Mouse (Mus musculus) heart, adult 2 months (tissue): ENCODE results near the gene Hagh. TPM values are rescaled to one million over a fixed set of nuclear protein-coding genes. Genes with fewer than 3 reads are reported as not detected.
A peak's percentile ranks its signal among the peaks of the same experiment; 100 is the strongest.

Source experiments
- DNase-seq, 2 experiments: peaks; one replicate each; pipeline ENCODE4 v3.0.0; 2021
- H3K27ac ChIP-seq: fragments of 200-600 bp; 2 replicates; pipeline ENCODE4 v1.8.1; 2022
- H3K27me3 ChIP-seq: fragments of 200-500 bp; 2 replicates; pipeline ENCODE4 v1.6.1; 2012; ENCODE audit warnings: mild to moderate bottlenecking, low read length, inconsistent platforms, mixed read lengths; ENCODE audit not compliant: control insufficient read depth, insufficient read depth
- H3K36me3 ChIP-seq: fragments of 200-500 bp; 2 replicates; pipeline ENCODE4 v1.6.1; 2012; ENCODE audit warnings: low read length, inconsistent platforms; ENCODE audit not compliant: control insufficient read depth, insufficient read depth
- H3K4me1 ChIP-seq: fragments of 200-500 bp; 2 replicates; pipeline ENCODE4 v1.6.1; 2011; ENCODE audit warnings: low read length; ENCODE audit not compliant: control insufficient read depth, insufficient read depth
- H3K4me3 ChIP-seq: fragments of 200-600 bp; 2 replicates; pipeline ENCODE4 v1.8.1; 2022
- H3K79me2 ChIP-seq: fragments of 200-500 bp; replicated peaks from 2 replicates; pipeline ENCODE4 v1.6.1; 2012; ENCODE audit warnings: mild to moderate bottlenecking, inconsistent platforms, low read length, moderate library complexity, mixed read lengths; ENCODE audit not compliant: control insufficient read depth, insufficient read depth
- H3K9ac ChIP-seq: fragments of 200-500 bp; 2 replicates; pipeline ENCODE4 v1.6.1; 2012; ENCODE audit warnings: low read depth, mild to moderate bottlenecking, control low read depth, inconsistent platforms, low read length, mixed read lengths
- CTCF ChIP-seq: fragments of 200-600 bp; IDR thresholded peaks from 2 replicates; pipeline ENCODE4 v1.8.1; 2022; ENCODE audit warnings: antibody characterized with exemption, mild to moderate bottlenecking, moderate library complexity
- EP300 ChIP-seq: fragments of 200-500 bp; IDR thresholded peaks from 2 replicates; pipeline ENCODE4 v1.6.1; 2011; ENCODE audit warnings: low read depth, low read length, control low read depth; ENCODE audit not compliant: insufficient read depth
- POLR2A ChIP-seq: fragments of 200-500 bp; IDR thresholded peaks from 2 replicates; pipeline ENCODE4 v1.6.1; 2011; ENCODE audit warnings: mild to moderate bottlenecking, low read depth, low read length, control low read depth; ENCODE audit not compliant: insufficient read depth
- WGBS: fragments of 180-500 bp; shearing (Covaris S2); methylation state at CpG from one replicate; pipeline ENCODE4 v1.1.7; 2018; 5-methylcytosine and 5-hydroxymethylcytosine counted together
- intact Hi-C: fragments of 180-260 bp; cut with DNase I; formaldehyde crosslinking; loops from one replicate; pipeline ENCODE4 v1.15.1; 2025
- polyA plus RNA-seq: library from polyadenylated mRNA; depleted of rRNA; stranded (reverse); fragments of >200 nt; gene quantifications from 2 replicates; pipeline ENCODE4 v1.2.3, GENCODE M21; 2012
- total RNA-seq, 2 experiments: library from RNA; stranded (reverse); gene quantifications; 2 replicates each; pipeline ENCODE4 v1.2.3; 2021

Gene Hagh
- total and polyA plus RNA-seq, 3 experiments: 85.8 to 133 (median 89.5) TPM

DNA sequence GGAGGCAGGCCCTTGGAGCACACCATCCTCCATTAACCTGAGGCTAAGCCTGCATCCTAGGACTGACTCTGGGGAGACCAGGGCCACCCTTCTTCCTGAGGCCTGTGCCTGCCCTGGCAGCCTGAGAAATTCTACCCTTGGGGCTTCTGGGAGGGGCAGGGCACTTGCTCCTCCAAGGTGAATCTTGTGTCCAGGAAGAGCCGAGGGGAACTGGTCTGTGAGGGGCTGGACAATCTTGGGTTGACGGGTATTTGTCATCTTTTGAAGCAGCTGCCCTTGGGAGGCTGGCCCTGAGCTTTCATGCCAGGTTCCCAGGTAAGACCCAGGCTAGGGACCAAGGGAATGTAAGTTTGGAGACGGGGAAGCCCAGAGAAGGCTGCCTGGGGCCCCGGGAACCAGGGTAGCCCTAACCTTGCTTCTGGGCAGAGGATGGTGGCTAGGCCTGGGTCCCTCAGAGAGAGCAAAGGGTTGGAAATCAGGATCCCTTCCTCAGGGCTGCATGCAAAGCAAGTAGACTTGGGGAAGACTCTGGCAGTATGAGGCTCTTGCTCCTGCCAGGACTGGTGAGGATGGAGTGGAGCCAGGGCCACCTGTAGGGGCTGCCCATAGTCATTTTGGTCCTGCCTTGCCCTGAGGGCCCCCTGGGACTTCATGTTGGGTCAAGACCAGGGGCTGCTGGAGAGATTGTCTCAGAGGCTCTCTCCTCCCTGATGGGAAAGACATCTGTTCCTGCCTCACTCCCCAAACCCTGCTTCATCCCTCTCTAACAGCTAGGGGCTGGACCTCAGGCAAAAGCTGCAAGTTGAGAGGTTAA is 58.3 kb downstream of the Hagh start:
- no peaks in the 10 kb centered on the region for H3K36me3 ChIP-seq
- H3K27ac ChIP-seq: peak overlapping the region; percentile 46
- WGBS: 84% methylated on average over 4 of the region's 4 CpGs
- no peak overlapping the region for H3K4me3 ChIP-seq
- no peak for TF ChIP-seq CTCF
- no peak for TF ChIP-seq POLR2A
- no peak for TF ChIP-seq EP300
- H3K4me1 ChIP-seq: peaks cover 3% of the 10 kb centered on the region
- no peaks in the 10 kb centered on the region for H3K79me2 ChIP-seq
- no peaks in the 10 kb centered on the region for H3K27me3 ChIP-seq
- intact Hi-C loops: no loop called here
- no peak overlapping the region for H3K9ac ChIP-seq
- peak in 1 of 2 experiments; percentile 33 for DNase-seq

GRCm38 (mm10) chr17:24899153-24899552 is 59.2 kb downstream of the Hagh start:
- TF ChIP-seq CTCF (peak; percentile 7; the same call in 1 of the 2 replicates), EP300 (peak; percentile 48; the same call in 1 of the 2 replicates), POLR2A (no peak)
- Histone ChIP-seq H3K36me3 (no peaks in the 10 kb centered on the region), H3K4me1 (peaks cover 3% of the 10 kb centered on the region), H3K79me2 (no peaks in the 10 kb centered on the region), H3K9ac (no peak overlapping the region), H3K27ac (peak overlapping the region; percentile 46), H3K27me3 (no peaks in the 10 kb centered on the region), H3K4me3 (no peak overlapping the region)
- DNase-seq: peak; percentile 46 to 70
- WGBS: 56% methylated on average over 5 of the region's 5 CpGs
- intact Hi-C loops: no loop called here

- H3K79me2 ChIP-seq: no peaks in the 10 kb centered on the region
- H3K4me3 ChIP-seq: no peak overlapping the region
- H3K36me3 ChIP-seq: no peaks in the 10 kb centered on the region
- no peak for DNase-seq
- peaks cover 3% of the 10 kb centered on the region for H3K4me1 ChIP-seq
- H3K27ac ChIP-seq: no peak overlapping the region
- no peak for TF ChIP-seq POLR2A
- TF ChIP-seq EP300: no peak
- no peak for TF ChIP-seq CTCF
- intact Hi-C loops: no loop called here
- H3K9ac ChIP-seq: no peak overlapping the region
- H3K27me3 ChIP-seq: no peaks in the 10 kb centered on the region
- 98% methylated on average over 6 of the region's 6 CpGs for WGBS
Measured at GRCm38 (mm10) chr17:24900014-24900413, 60.1 kb downstream of the Hagh start.

GRCm38 (mm10) chr17:24902124-24902523 is 62.2 kb downstream of the Hagh start:
- Histone ChIP-seq H3K9ac (no peak overlapping the region), H3K4me1 (peaks cover 2% of the 10 kb centered on the region), H3K79me2 (no peaks in the 10 kb centered on the region), H3K27ac (no peak overlapping the region), H3K36me3 (no peaks in the 10 kb centered on the region), H3K27me3 (no peaks in the 10 kb centered on the region), H3K4me3 (no peak overlapping the region)
- no peak for DNase-seq
- 91% methylated on average over 5 of the region's 5 CpGs for WGBS
- intact Hi-C loops: no loop called here
- TF ChIP-seq CTCF: no peak
- no peak for TF ChIP-seq POLR2A
- TF ChIP-seq EP300: no peak

- intact Hi-C loops: no loop called here
- H3K4me3 ChIP-seq: no peak overlapping the region
- H3K79me2 ChIP-seq: no peaks in the 10 kb centered on the region
- no peak overlapping the region for H3K9ac ChIP-seq
- 71% methylated on average over 9 of the region's 9 CpGs for WGBS
- H3K27me3 ChIP-seq: no peaks in the 10 kb centered on the region
- no peaks in the 10 kb centered on the region for H3K36me3 ChIP-seq
- no peak overlapping the region for H3K27ac ChIP-seq
- peaks cover 2% of the 10 kb centered on the region for H3K4me1 ChIP-seq
- TF ChIP-seq EP300: no peak
- peak; percentile 63 for TF ChIP-seq CTCF
- TF ChIP-seq POLR2A: no peak
- no peak for DNase-seq
Measured at GRCm38 (mm10) chr17:24902671-24903474, 62.9 kb downstream of the Hagh start.

DNA sequence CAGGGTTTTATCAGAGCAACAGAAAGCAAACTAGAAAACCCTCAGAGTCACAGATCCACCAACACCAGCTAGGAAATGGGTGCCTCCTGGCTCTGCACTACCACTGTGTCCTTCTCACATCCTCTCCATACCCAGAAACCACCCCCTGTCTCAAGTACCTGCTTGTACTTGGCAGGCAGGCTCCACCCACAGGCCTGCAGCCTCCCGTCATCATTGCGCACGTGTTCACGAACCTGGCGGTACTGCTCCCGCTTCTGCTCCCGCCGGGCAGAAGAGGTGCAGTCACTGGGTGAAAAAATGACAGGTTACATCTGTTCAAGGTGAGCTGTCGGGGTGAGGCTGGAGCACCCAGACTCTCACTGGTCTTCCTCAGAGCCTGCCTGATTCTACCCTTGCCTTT is 63.8 kb downstream of the Hagh start:
- DNase-seq: no peak
- WGBS: 90% methylated on average over 9 of the region's 9 CpGs
- intact Hi-C loops: no loop called here
- Histone ChIP-seq H3K36me3 (no peaks in the 10 kb centered on the region), H3K27ac (no peak overlapping the region), H3K9ac (no peak overlapping the region), H3K79me2 (no peaks in the 10 kb centered on the region), H3K4me3 (no peak overlapping the region), H3K4me1 (peaks cover under 1% of the 10 kb centered on the region), H3K27me3 (no peaks in the 10 kb centered on the region)
- no peak for TF ChIP-seq POLR2A
- no peak for TF ChIP-seq EP300
- TF ChIP-seq CTCF: no peak
